Mouse (Mus musculus) layer of hippocampus, postnatal 14 days (tissue): Measurements from ENCODE around the gene Sar1a. TPM values are rescaled to one million over a fixed set of nuclear protein-coding genes. Genes with fewer than 3 reads are reported as not detected.

Experiments used
- DNase-seq, 2 experiments: peaks; one replicate each; pipeline ENCODE4 v3.0.0; 2021 to 2022; ENCODE audit warnings: low spot score in 2 of 2, mixed read lengths in 1 of 2
- total RNA-seq, 2 experiments: library from RNA; stranded (reverse); gene quantifications; 2 replicates each; pipeline ENCODE4 v1.2.3; 2021

Sar1a gene
- total RNA-seq, 2 experiments from 2014 or later, result 118 to 121 TPM

DNA sequence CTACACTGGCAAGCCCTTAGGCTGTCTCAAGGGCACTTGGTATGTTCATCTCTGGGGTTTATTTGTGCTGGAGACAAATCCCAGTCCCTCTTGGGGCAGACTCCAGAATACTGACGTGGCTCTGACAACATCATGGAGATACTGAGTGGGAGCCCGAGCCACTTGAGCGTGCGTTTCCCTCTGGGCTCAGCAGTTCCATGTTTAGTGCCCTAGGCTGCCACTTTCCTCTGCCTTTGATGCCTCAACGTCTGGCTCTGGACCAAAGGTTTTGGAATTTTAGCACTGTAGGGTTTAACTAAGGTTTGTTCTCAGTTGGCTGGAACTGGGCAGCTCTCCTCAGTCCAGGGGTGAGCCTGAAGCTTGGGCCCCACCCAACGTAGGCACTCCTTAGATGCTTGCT is 43.2 kb downstream of the Sar1a start:
- DNase-seq, result no peak

GRCm38 (mm10) chr10:61729181-61729580 is 49.1 kb downstream of the Sar1a start:
- DNase-seq, result peak in 1 of 2 experiments; percentile 55

DNA sequence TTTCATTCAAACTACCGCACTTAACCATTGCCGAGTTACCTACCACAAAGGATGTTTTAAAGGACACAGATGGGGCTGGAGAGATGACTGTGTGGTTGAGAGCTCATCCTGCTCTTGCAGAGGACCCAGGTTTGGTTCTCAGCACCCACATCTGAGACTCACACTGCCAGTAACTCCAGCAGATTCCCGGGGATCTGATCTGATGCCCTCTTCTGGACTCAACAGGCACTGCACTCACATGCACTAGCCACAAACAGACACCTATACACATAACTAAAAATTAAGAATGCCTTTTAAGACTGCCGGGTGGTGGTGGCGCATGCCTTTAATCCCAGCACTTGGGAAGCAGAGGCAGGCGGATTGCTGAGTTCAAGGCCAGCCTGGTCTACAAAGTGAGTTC is 50.1 kb downstream of the Sar1a start:
- DNase-seq, result no peak

- DNase-seq, result no peak
These were observed 54.3 kb downstream of the Sar1a start for GRCm38 (mm10) chr10:61734377-61734776.

GRCm38 (mm10) chr10:61736671-61737078 is 56.6 kb downstream of the Sar1a start:
- DNase-seq, result peak; percentile 22 to 32

DNA sequence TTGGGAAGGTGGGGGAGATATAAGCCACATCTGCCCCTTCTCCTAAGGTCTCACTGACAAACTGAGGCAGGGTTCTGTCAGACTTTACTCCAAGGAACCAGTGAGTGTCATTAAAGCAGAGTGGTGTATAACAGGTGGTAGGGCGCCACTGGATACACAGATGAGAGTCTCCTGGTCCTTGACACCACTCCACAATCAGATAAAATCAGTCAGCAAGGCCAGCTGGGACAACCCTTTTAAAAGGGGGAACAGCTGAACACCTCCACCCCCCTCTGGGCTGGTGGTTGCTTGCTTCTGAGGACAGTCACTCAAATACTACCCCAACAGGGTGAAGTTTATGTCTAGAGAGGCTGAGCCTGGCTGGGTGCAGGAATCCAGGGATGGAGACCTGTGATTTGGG is 57.4 kb downstream of the Sar1a start:
- DNase-seq, result no peak

DNA sequence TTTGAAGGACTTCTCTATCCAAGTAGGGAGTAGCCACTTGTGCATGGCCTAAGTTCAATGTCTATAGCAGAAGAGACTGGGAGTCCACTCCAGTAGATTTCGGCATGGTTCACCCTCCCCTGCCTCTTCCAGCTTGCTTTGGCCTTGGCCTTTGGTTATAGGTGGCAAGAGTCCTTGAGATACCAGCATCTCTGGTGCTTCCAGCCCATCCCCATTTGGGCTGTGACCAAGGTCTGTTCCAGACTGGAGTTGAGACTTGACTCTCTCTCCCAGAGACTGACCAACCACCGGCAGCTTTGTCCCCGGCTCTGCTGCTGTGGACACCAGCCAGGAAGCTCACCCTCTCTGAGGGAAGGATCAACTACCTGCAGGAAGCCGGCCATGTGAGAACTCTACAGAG is 58.0 kb downstream of the Sar1a start:
- no peak for DNase-seq

GRCm38 (mm10) chr10:61741306-61741705 is 61.2 kb downstream of the Sar1a start:
- no peak for DNase-seq

DNA sequence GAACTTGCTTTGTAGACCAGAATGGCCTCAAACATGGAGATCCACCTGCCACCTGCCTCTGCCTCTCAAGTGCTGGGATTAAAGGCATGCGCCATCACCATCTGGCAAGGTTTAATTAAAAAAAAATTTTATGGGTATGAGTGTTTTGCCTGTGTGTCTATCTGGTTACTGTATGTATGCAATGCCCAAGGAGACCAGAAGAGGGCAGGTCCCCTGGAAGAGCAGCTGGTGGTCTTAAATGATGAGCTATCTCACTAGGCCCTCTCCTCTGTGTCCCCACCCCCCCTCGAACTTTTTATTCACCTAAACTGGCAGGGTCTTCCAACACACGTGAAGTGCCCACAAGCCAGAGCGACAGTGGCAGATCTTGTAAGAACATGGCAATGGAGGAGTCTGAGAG is 61.8 kb downstream of the Sar1a start:
- no peak for DNase-seq

DNA sequence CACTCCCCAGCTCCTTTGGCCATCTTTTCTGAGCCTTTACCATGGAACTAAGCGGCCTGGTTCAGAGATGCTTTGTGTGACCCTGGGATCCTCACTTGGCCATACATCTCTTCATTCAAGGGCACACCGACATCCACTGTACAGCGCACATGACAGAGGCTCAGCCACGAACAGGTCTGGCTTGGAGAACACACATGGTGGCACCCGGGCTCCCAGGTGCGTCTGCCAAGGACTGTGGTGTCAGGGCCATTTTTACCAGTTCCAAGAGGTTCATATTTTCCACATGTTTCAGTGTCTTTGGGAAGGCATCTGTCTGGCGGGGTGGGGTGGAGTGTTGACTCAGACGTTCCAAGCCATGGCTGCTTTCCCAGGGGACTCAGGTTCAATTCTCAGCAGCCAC is 62.2 kb downstream of the Sar1a start:
- no peak for DNase-seq

Other genes starting within 250 kb of the Sar1a start
- 10 to 100 TPM; 46.2 to 51.2 TPM for gene Eif4ebp2, start 227.6 kb upstream of the Sar1a start, total RNA-seq
- gene Lrrc20, start 204.5 kb upstream of the Sar1a start, total RNA-seq, result 10 to 100 TPM; 18.7 to 21.6 TPM
- gene Npffr1, start 84.8 kb upstream of the Sar1a start, total RNA-seq, result 1 to 10 TPM; 3.6 to 5.2 TPM
- gene Ppa1, start 31.7 kb upstream of the Sar1a start, total RNA-seq, result 100 to 1,000 TPM; 102 to 108 TPM
- 10 to 100 TPM; 26.3 to 29.6 TPM for gene Tysnd1, start 15.2 kb downstream of the Sar1a start, total RNA-seq
- 1 to 10 TPM; 5.2 to 5.6 TPM for gene Aifm2, start 35.0 kb downstream of the Sar1a start, total RNA-seq
- 10 to 100 TPM; 20.2 to 23.4 TPM for gene H2afy2, start 103.8 kb downstream of the Sar1a start, total RNA-seq